Mouse (Mus musculus) forebrain, postnatal 0 days (tissue): Measurements from ENCODE around the gene Orai1. TPM values are rescaled to one million over a fixed set of nuclear protein-coding genes. Genes with fewer than 3 reads are reported as not detected.

Experiments
- ATAC-seq: fragments of 200-750 bp; cut with Nextera tagmentation; 2 replicates; pipeline ENCODE4 v1.8.0; 2017; ENCODE audit warnings: mild to moderate bottlenecking, moderate library complexity
- DNase-seq: peaks from one replicate; pipeline ENCODE4 v3.0.0-alpha.2; 2015
- H3K27ac ChIP-seq: fragments of 300-500 bp; sonication (generic); 2 replicates; pipeline ENCODE4 v1.5.1; 2014; ENCODE audit warnings: low read depth, mild to moderate bottlenecking, antibody characterized with exemption, low read length, moderate library complexity, mixed read lengths
- H3K27me3 ChIP-seq: fragments of 300-500 bp; sonication (generic); 2 replicates; pipeline ENCODE4 v1.6.1; 2014; ENCODE audit warnings: mild to moderate bottlenecking, low read length, mixed read lengths; ENCODE audit not compliant: insufficient read depth
- H3K36me3 ChIP-seq: fragments of 300-500 bp; sonication (generic); 2 replicates; pipeline ENCODE4 v1.6.1; 2014; ENCODE audit warnings: mild to moderate bottlenecking, moderate library complexity; ENCODE audit not compliant: insufficient read depth
- H3K4me1 ChIP-seq: fragments of 300-500 bp; sonication (generic); 2 replicates; pipeline ENCODE4 v1.6.1; 2014; ENCODE audit warnings: antibody characterized with exemption; ENCODE audit not compliant: insufficient read depth
- H3K4me2 ChIP-seq: fragments of 300-500 bp; sonication (generic); 2 replicates; pipeline ENCODE4 v1.6.1; 2014; ENCODE audit warnings: low read depth, mild to moderate bottlenecking, moderate library complexity
- H3K4me3 ChIP-seq: fragments of 300-500 bp; sonication (generic); 2 replicates; pipeline ENCODE4 v1.5.1; 2014; ENCODE audit warnings: low read depth, low read length, mixed read lengths
- H3K9ac ChIP-seq: fragments of 300-500 bp; sonication (generic); 2 replicates; pipeline ENCODE4 v1.6.1; 2014; ENCODE audit warnings: mild to moderate bottlenecking
- H3K9me3 ChIP-seq: fragments of 300-500 bp; sonication (generic); 2 replicates; pipeline ENCODE4 v1.6.1; 2016; ENCODE audit warnings: low read length
- CTCF ChIP-seq: sonication (generic); IDR thresholded peaks from 2 replicates; pipeline ENCODE4 v1.5.1; 2016; ENCODE audit warnings: antibody characterized with exemption, control low read depth, low read depth
- WGBS: fragments of 180-500 bp; shearing (Covaris S2); extraction: QIAGEN DNeasy Blood & Tissue Kit; methylation state at CpG from one replicate; pipeline ENCODE4 v1.1.7; 2014; 5-methylcytosine and 5-hydroxymethylcytosine counted together
- polyA plus RNA-seq: library from polyadenylated mRNA; unstranded; fragments of >200 nt; fragmentation: Nextera tagmentation; extraction: Ambion mirVana; gene quantifications from 2 replicates; pipeline ENCODE4 v1.2.1, GENCODE M21; 2015
- total RNA-seq: library from RNA; depleted of rRNA; stranded (reverse); fragments of >200 nt; gene quantifications from 2 replicates; pipeline ENCODE4 v1.2.3, GENCODE M21; 2014

Gene Orai1
- total and polyA plus RNA-seq, 2 experiments from 2014 or later = 14.4 to 19.4 TPM

DNA sequence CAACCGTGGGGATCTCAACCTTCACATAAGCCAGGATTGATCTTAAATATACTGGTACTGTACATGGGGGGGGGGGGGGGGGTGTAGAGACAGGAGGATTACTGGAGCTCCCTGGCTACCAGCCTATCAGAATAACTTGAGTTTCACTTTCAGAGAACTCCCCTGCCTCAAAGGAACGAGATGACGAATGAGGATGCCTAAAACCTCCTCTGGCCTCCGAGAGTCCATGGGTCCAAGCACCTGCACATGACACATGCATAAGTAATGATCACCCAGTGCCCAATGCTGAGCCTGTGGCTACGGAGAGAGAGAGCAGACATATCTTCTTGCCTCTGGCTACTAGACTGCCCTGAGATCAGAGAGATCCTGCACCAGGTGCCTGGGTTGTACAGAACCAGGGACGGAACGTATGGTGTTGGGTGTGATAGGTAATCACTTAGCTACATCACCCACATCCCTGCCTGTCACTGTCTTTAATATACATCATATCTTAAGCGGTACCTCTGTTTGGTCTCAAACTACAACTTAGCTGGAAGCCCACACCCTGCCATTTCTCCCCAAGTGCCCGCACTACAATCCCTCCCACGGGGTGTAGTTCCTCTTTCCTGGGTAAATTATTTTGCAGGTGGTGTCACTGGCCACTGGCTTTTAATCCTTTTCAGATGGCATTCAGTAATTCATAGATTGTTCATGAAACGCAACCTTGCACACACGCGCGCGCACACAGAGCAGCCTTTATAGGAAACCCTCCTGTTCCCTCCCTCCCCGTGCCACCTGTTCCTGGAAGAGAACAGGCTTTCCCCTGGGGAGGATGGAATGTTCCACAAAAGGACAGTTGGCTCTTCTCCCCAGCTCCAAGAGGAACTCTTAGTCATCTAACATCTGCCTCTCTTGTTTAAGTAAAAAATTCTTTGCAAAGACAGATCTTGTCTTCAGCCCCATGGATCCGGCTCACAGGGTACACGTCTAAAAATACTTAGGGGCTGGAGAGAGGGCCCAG, 17.4 kb upstream of the Orai1 start:
- no peak overlapping the region for H3K27ac ChIP-seq
- H3K4me3 ChIP-seq = no peak overlapping the region
- no peak for TF ChIP-seq CTCF
- H3K4me2 ChIP-seq = no peak overlapping the region
- WGBS = 89% methylated on average over 18 of the region's 18 CpGs
- H3K9ac ChIP-seq = no peak overlapping the region
- no peaks in the 10 kb centered on the region for H3K36me3 ChIP-seq
- ATAC-seq = no peak
- H3K4me1 ChIP-seq = no peaks in the 10 kb centered on the region
- no peaks in the 10 kb centered on the region for H3K9me3 ChIP-seq
- H3K27me3 ChIP-seq = no peaks in the 10 kb centered on the region
- no peak for DNase-seq

DNA sequence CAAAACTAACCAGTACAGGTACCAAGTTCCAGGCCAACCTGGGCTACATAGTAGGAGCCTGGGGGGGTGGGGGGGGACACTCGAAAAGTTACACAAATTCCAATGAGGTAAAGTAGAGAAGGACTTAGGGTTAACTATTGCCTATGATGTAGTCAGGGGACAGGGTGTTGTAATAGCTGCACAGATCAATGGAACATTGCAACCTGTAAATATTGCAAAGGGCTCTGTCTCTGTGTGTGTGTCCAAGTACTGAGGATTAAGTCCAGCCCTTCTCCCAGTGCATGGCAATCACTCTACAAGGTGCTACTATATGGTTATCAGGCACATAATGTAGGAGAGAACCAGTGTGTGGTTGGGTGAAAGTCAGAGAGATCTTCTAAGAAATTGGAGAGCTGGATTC, 14.0 kb upstream of the Orai1 start:
- no peak overlapping the region for H3K4me2 ChIP-seq
- H3K27ac ChIP-seq = no peak overlapping the region
- no peaks in the 10 kb centered on the region for H3K27me3 ChIP-seq
- WGBS = 91% methylated on average over 1 of the region's 1 CpGs
- H3K36me3 ChIP-seq = no peaks in the 10 kb centered on the region
- H3K4me3 ChIP-seq = no peak overlapping the region
- 0 out of 2 replicates have a peak, but pooled peaks cover under 1% of the 10 kb centered on the region for H3K4me1 ChIP-seq
- no peak for TF ChIP-seq CTCF
- ATAC-seq (no peak), DNase-seq (no peak)
- H3K9ac ChIP-seq = no peak overlapping the region
- H3K9me3 ChIP-seq = no peaks in the 10 kb centered on the region

DNA sequence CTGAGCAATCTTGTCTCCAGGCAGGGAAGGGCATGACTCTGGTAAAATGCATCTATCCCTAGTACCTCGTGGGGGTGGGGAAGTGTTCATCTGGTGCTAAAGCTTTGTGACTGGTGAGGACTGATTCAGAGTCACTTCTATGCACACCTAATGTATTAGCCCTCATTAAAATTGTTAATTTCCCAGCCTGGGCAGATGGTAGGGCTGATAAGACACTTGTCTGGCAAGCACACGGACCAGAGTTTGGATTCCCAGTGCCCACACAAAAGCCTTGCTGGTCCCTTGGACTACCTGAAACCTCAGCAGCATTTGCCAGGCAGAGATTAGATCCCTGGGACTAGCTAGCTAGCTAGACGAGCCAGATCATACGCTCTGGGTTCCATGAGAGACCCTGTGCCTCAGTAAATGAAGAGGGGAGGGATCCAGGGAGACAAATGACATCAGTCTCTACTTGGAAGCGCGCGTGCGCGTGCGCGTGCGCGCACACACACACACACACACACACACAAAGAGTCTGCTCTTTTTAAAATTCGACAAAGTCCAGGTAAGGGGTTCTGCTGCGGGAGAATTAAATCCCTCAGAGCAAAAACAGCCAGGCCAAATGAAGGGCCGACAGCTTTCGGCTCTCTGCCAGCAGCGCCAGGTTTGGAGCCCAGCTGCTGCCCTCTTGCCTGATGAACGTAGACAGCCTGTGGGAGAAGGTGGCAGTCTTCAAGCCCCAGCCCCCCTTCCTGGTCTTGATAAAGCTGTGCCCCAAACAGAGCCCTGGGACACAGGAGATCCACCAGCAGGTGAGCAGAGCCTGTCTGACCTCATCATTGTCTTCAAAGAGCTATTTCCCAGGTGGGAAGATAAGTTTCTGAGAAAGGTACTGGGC, 8.9 kb upstream of the Orai1 start:
- 47% methylated on average over 19 of the region's 19 CpGs for WGBS
- TF ChIP-seq CTCF = no peak
- Histone ChIP-seq H3K9ac (peak overlapping the region; percentile 36), H3K9me3 (no peaks in the 10 kb centered on the region), H3K4me2 (peak overlapping the region; percentile 32), H3K27ac (peak overlapping the region; percentile 66), H3K4me1 (0 out of 2 replicates have a peak, but pooled peaks cover 5% of the 10 kb centered on the region), H3K27me3 (no peaks in the 10 kb centered on the region), H3K36me3 (no peaks in the 10 kb centered on the region), H3K4me3 (0 out of 2 replicates have a peak overlapping the region, but pooled peaks have one; percentile 11)
- ATAC-seq (peak; percentile 68), DNase-seq (peak; percentile 66)

DNA sequence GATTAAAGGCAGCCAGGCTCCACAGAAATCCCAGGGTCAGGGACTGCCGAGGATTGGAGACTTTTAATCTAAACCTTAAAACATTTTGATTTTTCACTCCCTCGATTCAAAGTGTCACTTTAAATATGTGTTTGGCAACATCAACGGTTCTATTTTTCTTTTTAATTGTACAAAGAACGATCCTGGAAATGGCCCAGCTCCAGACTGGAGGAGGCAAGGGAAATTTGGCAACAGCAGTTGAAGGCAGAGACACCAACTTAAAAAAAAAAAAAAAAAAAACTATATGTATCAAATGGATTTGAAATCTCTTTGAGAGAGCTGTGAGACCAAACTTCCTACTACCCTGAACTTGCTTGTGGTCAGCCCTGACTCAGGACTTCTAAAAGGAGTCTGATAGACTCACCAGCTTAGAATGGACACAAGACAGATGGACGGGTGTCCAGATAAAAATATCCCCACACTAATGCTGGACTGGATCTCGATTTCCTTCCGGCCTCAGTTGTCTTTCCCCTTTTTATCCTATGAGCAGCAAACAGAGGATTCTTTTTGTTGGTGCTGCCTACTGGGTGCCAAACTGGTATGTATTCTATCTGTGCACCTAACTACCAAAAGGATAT, 5.9 kb upstream of the Orai1 start:
- ATAC-seq (no peak), DNase-seq (peak; percentile 60)
- 51% methylated on average over 7 of the region's 7 CpGs for WGBS
- Histone ChIP-seq H3K27me3 (no peaks in the 10 kb centered on the region), H3K27ac (peak overlapping the region; percentile 30; the same call in 1 of the 2 replicates), H3K36me3 (no peaks in the 10 kb centered on the region), H3K4me2 (no peak overlapping the region), H3K4me1 (0 out of 2 replicates have a peak, but pooled peaks cover 5% of the 10 kb centered on the region), H3K4me3 (no peak overlapping the region), H3K9me3 (no peaks in the 10 kb centered on the region), H3K9ac (no peak overlapping the region)
- TF ChIP-seq CTCF = no peak

DNA sequence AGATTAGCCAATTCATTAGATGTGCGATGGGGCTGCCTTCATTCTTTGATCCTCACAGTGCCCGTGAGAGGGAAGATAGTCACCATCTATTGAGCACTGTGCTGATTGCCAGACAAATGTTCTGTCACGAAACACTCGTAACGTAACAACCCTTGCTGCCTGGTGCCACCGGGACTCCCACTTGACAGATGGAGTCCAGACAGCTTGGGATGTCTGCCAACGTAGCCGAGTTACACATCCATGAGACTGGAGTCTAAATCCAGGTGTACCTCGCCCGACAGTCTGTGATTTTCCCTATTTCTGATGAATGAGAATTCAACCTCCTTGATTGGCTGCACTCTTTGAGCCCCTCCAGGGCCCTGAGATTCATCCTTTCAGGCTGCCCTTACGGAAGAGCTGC, 5.0 kb upstream of the Orai1 start:
- no peaks in the 10 kb centered on the region for H3K9me3 ChIP-seq
- WGBS = 39% methylated on average over 11 of the region's 11 CpGs

DNA sequence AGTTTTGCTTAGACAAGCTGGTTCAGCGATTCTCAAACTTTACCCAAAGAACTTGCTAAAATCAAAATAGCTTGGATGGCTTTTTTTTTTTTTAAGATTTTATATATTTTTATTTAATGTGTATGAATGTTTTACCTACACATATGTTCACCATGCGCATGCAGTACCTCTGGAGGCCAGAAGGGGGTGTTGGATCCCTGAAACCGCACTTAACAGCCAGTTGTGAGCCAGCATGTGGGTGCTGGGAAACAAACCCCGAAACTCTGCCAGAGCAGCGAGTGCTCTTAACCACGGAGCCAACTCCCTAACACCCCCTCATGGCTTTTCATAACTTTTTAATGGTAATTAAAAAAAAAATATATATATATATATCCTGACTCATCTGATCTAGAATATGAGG, 4.1 kb upstream of the Orai1 start:
- H3K4me1 ChIP-seq = peaks cover 11% of the 10 kb centered on the region; the same call in 1 of the 2 replicates
- no peak overlapping the region for H3K4me3 ChIP-seq
- no peaks in the 10 kb centered on the region for H3K27me3 ChIP-seq
- no peaks in the 10 kb centered on the region for H3K36me3 ChIP-seq
- H3K4me2 ChIP-seq = no peak overlapping the region
- no peaks in the 10 kb centered on the region for H3K9me3 ChIP-seq
- peak; percentile 50 for TF ChIP-seq CTCF
- no peak for ATAC-seq
- DNase-seq = no peak
- H3K27ac ChIP-seq = no peak overlapping the region
- WGBS = 90% methylated on average over 6 of the region's 6 CpGs
- H3K9ac ChIP-seq = no peak overlapping the region

More for the DNA sequence above, 5.0 kb upstream of the Orai1 start:
- peaks cover 10% of the 10 kb centered on the region; the same call in 1 of the 2 replicates for H3K4me1 ChIP-seq
- TF ChIP-seq CTCF = no peak
- H3K4me2 ChIP-seq = no peak overlapping the region
- no peaks in the 10 kb centered on the region for H3K36me3 ChIP-seq
- no peak overlapping the region for H3K27ac ChIP-seq
- DNase-seq (peak; percentile 43), ATAC-seq (no peak)
- no peak overlapping the region for H3K9ac ChIP-seq
- H3K4me3 ChIP-seq = no peak overlapping the region
- no peaks in the 10 kb centered on the region for H3K27me3 ChIP-seq
